Mouse (Mus musculus) forebrain, embryonic 12.5 days (tissue): ENCODE results near the gene Fgf12. TPM values are rescaled to one million over a fixed set of nuclear protein-coding genes. Genes with fewer than 3 reads are reported as not detected.
A peak's percentile ranks its signal among the peaks of the same experiment; 100 is the strongest.

Experiments
- ATAC-seq: fragments of 200-750 bp; cut with Nextera tagmentation; 2 replicates; pipeline ENCODE4 v1.8.0; 2017; ENCODE audit warnings: moderate TSS enrichment; ENCODE audit not compliant: low FRiP score
- H3K27ac ChIP-seq: fragments of 300-500 bp; sonication (generic); 2 replicates; pipeline ENCODE4 v1.5.1; 2016; ENCODE audit warnings: mild to moderate bottlenecking
- H3K27me3 ChIP-seq: fragments of 300-500 bp; sonication (generic); 2 replicates; pipeline ENCODE4 v1.6.1; 2016; ENCODE audit warnings: mild to moderate bottlenecking
- H3K36me3 ChIP-seq: fragments of 300-500 bp; sonication (generic); replicated peaks from 2 replicates; pipeline ENCODE4 v1.6.1; 2016; ENCODE audit warnings: mild to moderate bottlenecking
- H3K4me1 ChIP-seq: fragments of 300-500 bp; sonication (generic); 2 replicates; pipeline ENCODE4 v1.6.1; 2016
- H3K4me2 ChIP-seq: fragments of 300-500 bp; sonication (generic); 2 replicates; pipeline ENCODE4 v1.6.1; 2016; ENCODE audit warnings: mild to moderate bottlenecking, moderate library complexity
- H3K4me3 ChIP-seq: fragments of 300-500 bp; sonication (generic); replicated peaks from 2 replicates; pipeline ENCODE4 v1.5.1; 2016; ENCODE audit warnings: mild to moderate bottlenecking
- H3K9ac ChIP-seq: fragments of 300-500 bp; sonication (generic); 2 replicates; pipeline ENCODE4 v1.6.1; 2016; ENCODE audit warnings: mild to moderate bottlenecking
- H3K9me3 ChIP-seq: fragments of 300-500 bp; sonication (generic); 2 replicates; pipeline ENCODE4 v1.6.1; 2016
- WGBS: fragments of 180-500 bp; shearing (Covaris S2); methylation state at CpG from one replicate; pipeline ENCODE4 v1.1.7; 2016; 5-methylcytosine and 5-hydroxymethylcytosine counted together
- microRNA counts: library from miRNA; unstranded; fragments of <30 nt; microRNA quantifications from one replicate; lab custom pipeline; 2017
- microRNA-seq: library from miRNA; unstranded; fragments of <30 nt; microRNA quantifications from one replicate; pipeline ENCODE4, GENCODE M21; 2017
- polyA plus RNA-seq: library from polyadenylated mRNA; unstranded; fragments of >200 nt; fragmentation: Nextera tagmentation; extraction: Ambion mirVana; gene quantifications from 2 replicates; pipeline ENCODE4 v1.2.1, GENCODE M21; 2016

Fgf12 gene
- polyA plus RNA-seq, 1 experiment from 2014 or later: 5.6 TPM

DNA sequence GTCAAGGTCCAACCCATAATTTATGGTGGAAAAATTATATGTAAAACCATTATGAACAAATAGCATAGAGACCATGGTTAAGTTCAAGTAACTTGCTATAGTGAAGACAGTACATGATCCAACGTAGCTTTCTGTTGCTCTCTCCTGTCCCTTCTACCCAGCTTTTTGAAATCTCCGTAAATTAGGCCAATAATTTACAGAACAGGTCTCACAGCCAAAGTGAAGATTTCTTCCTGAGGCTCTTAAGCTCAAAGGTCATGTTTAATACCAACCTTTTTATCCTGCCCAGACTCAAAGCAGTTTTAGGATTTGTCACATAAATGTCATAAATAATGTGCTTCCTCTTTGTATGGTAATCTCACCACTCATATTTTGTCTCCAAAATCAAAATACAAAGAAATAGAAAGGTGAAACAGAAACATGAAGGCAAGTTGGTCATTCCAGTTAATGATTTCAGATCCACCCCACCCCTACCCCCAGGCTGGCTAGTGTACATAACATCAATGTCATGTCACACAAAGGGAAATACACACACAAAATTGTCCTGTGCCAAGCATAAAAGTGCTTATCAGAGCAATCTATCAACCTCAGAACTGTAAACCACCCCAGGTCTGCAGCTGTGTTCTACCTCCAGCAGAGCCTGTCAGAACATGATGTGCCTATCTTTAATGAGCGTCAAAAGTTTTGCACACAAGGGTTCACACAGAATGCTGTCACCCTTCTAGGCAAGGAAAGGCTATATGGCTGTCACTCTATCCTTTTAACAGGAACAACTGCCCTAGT is 509.8 kb downstream of the Fgf12 start:
- ATAC-seq: no peak
- Histone ChIP-seq H3K4me2 (no peak overlapping the region), H3K9me3 (no peaks in the 10 kb centered on the region), H3K4me3 (no peak overlapping the region), H3K4me1 (peaks cover 1% of the 10 kb centered on the region; the same call in 1 of the 2 replicates), H3K27me3 (no peaks in the 10 kb centered on the region), H3K9ac (no peak overlapping the region), H3K27ac (no peak overlapping the region), H3K36me3 (no peaks in the 10 kb centered on the region)
- 90% methylated on average over 3 of the region's 3 CpGs for WGBS

DNA sequence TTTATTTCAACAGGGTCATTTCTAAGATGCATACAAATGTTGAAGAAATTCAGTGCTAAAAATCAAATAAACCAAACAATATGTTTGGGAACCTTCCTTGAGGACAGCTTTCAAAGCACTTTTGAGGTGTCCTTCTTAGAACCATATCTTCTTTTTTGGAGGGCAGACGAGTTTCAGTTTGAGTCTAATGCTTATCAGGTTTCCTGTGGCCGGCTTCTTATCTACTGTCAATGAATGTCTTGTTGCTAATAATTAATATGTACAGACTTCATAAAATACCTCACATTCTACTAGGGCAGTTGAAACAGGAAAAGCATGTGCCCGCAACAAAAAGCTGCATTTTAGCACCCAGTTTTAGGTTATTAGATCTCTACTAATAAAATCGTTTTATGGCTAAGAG is 513.5 kb downstream of the Fgf12 start:
- WGBS: 81% methylated on average over 4 of the region's 4 CpGs

DNA sequence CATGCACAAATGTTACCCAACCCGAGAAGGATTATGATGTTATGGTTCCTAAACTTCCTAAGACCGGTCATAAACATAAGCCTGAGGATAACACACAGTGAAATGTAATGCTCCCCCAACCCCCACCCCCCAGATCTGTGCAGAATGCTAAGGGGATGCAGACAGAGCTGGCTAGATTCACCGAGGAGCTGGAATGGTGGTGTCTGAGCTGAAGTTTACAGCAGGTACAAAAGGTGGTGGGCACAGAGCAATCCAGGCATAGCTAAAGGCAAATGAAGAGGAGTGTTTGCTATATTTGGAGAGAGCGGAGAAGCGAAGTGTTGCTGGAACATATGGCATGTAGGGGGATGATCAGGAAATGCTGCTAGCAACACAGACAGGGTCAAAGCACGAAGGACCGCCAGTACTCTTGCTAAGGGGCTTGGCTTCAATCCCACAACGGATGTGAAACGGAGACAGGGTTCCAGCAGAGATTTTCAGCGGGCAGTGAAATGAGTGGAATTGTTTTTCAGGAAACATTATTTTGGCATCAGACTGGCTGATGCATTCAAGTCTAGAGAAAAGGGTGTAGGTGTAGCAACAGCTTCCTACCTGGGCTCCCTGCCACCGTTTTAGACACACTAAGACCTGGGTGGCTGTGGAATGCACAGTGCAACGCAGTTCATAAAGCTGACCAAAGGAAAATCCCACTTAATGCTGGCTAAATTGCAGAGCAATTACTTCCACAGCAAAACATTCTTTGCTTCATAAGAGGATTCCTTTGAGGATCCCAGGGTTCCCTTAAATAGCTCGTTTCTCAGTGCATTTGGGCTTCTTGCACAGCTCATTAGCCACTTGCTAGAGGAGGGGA is 514.6 kb downstream of the Fgf12 start:
- Histone ChIP-seq H3K9me3 (no peaks in the 10 kb centered on the region), H3K4me3 (no peak overlapping the region), H3K27me3 (no peaks in the 10 kb centered on the region), H3K4me1 (peaks cover 4% of the 10 kb centered on the region; the same call in 1 of the 2 replicates), H3K4me2 (peak overlapping the region; percentile 19; the same call in 1 of the 2 replicates), H3K9ac (no peak overlapping the region), H3K27ac (0 out of 2 replicates have a peak overlapping the region, but pooled peaks have one; percentile 31), H3K36me3 (no peaks in the 10 kb centered on the region)
- peak; percentile 73; the same call in 1 of the 2 replicates for ATAC-seq
- WGBS: 34% methylated on average over 13 of the region's 13 CpGs

More for the DNA sequence above, 513.5 kb downstream of the Fgf12 start:
- H3K4me1 ChIP-seq: peaks cover 4% of the 10 kb centered on the region; the same call in 1 of the 2 replicates
- no peaks in the 10 kb centered on the region for H3K36me3 ChIP-seq
- no peak overlapping the region for H3K4me3 ChIP-seq
- H3K27ac ChIP-seq: no peak overlapping the region
- no peak overlapping the region for H3K4me2 ChIP-seq
- H3K9me3 ChIP-seq: no peaks in the 10 kb centered on the region
- no peaks in the 10 kb centered on the region for H3K27me3 ChIP-seq
- no peak overlapping the region for H3K9ac ChIP-seq
- no peak for ATAC-seq

DNA sequence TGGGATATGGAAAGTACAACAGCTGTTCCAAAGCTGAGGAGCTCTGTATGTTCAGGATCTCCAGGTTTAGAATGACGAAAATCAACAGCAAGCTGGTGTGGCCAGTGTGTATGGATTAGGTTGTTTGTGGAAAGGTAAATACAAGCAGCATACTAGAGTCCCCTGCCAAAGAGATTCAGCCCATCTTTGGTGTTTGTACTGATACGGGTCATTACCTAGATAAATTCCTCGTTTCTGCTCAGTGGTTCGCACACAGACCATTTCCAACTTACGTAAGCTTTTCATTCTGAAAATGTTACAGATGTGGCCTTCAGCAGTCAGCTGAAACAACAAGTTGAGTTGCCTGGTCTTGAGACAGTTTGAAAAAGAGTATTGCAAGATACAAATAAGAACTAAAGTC is 536.9 kb downstream of the Fgf12 start:
- no peak overlapping the region for H3K4me3 ChIP-seq
- no peak overlapping the region for H3K9ac ChIP-seq
- no peak for ATAC-seq
- no peak overlapping the region for H3K4me2 ChIP-seq
- H3K27ac ChIP-seq: no peak overlapping the region
- 94% methylated on average over 5 of the region's 5 CpGs for WGBS
- H3K27me3 ChIP-seq: no peaks in the 10 kb centered on the region
- H3K36me3 ChIP-seq: no peaks in the 10 kb centered on the region
- H3K4me1 ChIP-seq: no peaks in the 10 kb centered on the region
- no peaks in the 10 kb centered on the region for H3K9me3 ChIP-seq

DNA sequence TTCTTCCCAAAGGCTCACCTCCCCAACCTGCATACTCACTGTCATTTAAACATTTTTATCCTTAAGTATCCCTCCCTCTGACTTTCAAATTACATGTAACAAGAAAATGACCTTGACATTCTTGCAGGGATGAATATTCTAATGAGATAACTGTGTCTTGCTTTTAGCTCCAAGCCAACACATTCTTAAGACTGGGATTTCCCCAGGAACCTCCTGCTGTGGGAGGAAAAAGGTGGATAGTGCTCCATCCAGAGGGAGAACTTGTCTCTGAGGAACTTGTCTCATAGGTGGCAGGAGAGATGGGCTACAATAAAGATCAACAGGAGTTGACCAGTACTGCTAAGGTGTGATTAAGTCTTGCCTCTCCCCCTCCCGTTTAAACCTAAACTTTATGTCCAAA is 540.5 kb downstream of the Fgf12 start:
- no peaks in the 10 kb centered on the region for H3K36me3 ChIP-seq
- H3K9ac ChIP-seq: no peak overlapping the region
- no peak for ATAC-seq
- no peak overlapping the region for H3K27ac ChIP-seq
- H3K4me3 ChIP-seq: no peak overlapping the region
- H3K9me3 ChIP-seq: no peaks in the 10 kb centered on the region
- 75% methylated on average over 1 of the region's 1 CpGs for WGBS
- H3K4me2 ChIP-seq: no peak overlapping the region
- H3K4me1 ChIP-seq: no peaks in the 10 kb centered on the region
- no peaks in the 10 kb centered on the region for H3K27me3 ChIP-seq

DNA sequence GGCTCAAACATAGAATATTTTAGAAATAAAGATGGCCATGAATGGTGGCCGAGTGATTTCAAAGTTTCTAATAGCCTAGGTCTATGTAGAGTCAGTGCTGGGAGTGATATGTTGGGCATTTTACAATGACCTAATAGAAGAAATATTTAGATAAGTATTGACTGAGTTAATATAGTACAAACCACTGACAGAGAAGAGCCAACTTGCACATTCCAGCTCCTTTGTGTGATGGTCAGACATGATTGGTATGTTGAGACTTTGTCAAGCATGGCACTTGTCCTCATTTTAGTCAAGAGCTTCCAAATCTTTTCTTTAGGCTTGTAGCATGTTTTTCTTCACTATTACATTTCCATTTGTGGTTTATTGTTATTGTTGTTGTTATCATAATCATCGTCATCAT is 596.4 kb downstream of the Fgf12 start:
- Histone ChIP-seq H3K27me3 (no peaks in the 10 kb centered on the region), H3K27ac (no peak overlapping the region), H3K36me3 (no peaks in the 10 kb centered on the region), H3K9me3 (no peaks in the 10 kb centered on the region), H3K4me2 (no peak overlapping the region), H3K9ac (no peak overlapping the region), H3K4me1 (no peaks in the 10 kb centered on the region), H3K4me3 (no peak overlapping the region)
- ATAC-seq: no peak
- WGBS: 94% methylated on average over 2 of the region's 2 CpGs

DNA sequence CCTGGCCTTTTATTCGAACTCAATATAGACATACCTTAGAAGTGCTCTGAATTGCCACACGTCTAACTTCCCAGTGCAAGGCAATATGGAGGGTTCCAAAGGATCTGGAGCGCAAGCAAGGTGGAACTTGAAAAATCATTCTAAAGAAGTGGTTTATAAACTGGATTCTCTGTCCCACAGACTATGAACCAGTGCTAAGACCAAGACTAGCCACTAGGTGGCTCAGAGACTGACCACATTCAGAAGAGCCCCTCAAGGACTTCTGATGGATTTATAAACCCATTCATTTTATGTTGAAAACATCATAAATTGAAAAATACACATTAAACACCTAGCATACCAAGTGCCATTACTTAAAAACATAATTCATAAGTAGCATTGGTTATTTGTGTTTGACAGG is 611.9 kb downstream of the Fgf12 start:
- H3K9ac ChIP-seq: no peak overlapping the region
- no peak overlapping the region for H3K4me2 ChIP-seq
- H3K27me3 ChIP-seq: no peaks in the 10 kb centered on the region
- no peak for ATAC-seq
- H3K36me3 ChIP-seq: no peaks in the 10 kb centered on the region
- H3K4me1 ChIP-seq: no peaks in the 10 kb centered on the region
- H3K27ac ChIP-seq: no peak overlapping the region
- no peak overlapping the region for H3K4me3 ChIP-seq
- WGBS: 82% methylated on average over 3 of the region's 3 CpGs
- H3K9me3 ChIP-seq: no peaks in the 10 kb centered on the region

DNA sequence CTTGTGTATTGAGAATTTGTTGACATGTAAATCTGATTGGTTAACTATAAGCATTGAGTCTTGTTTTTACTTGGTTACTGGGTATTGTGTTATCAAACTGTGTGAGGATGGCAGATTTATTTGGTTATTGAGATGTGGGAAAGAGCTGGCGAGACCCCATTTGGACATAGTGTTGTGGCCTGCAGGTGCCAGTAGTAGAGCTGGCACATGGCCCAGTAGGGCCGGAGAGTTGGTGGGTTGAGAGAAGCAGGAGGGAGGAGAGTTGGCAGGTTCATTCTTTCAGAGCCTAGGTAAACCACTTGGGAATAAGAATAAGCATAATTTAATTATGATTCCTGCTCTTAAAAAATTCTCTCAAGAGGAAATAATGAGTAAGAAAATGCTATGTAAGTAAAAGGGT is 625.9 kb downstream of the Fgf12 start:
- WGBS: 92% methylated on average over 2 of the region's 2 CpGs

More for the DNA sequence above, 625.9 kb downstream of the Fgf12 start:
- no peak overlapping the region for H3K4me3 ChIP-seq
- no peak for ATAC-seq
- no peak overlapping the region for H3K4me2 ChIP-seq
- no peaks in the 10 kb centered on the region for H3K4me1 ChIP-seq
- no peak overlapping the region for H3K9ac ChIP-seq
- H3K27me3 ChIP-seq: no peaks in the 10 kb centered on the region
- H3K9me3 ChIP-seq: no peaks in the 10 kb centered on the region
- no peaks in the 10 kb centered on the region for H3K36me3 ChIP-seq
- H3K27ac ChIP-seq: no peak overlapping the region

MicroRNAs encoded within 50 kb of the gene (microRNA counts, 519-probe panel; counts per million panel counts)
- microRNA mmu-miR-690 (lab: Ali Mortazavi, UCI): not detected

Small RNA genes within 50 kb of the gene (microRNA-seq; reads per million reads assigned to microRNA genes)
- gene Mir690: not detected

Other genes with a start within 250 kb of the Fgf12 start
- gene Mb21d2, start 176.6 kb upstream of the Fgf12 start, polyA plus RNA-seq: 5.8 and 6.6 TPM in 2 replicates